Mouse (Mus musculus): ENCODE data around the gene Csf2rb2.
"Not testable (repeated sequence)": the region's sequence is repeated elsewhere in the genome, so short reads cannot be mapped to it uniquely, and the experiment has no call there.

Csf2rb2 gene

DNA sequence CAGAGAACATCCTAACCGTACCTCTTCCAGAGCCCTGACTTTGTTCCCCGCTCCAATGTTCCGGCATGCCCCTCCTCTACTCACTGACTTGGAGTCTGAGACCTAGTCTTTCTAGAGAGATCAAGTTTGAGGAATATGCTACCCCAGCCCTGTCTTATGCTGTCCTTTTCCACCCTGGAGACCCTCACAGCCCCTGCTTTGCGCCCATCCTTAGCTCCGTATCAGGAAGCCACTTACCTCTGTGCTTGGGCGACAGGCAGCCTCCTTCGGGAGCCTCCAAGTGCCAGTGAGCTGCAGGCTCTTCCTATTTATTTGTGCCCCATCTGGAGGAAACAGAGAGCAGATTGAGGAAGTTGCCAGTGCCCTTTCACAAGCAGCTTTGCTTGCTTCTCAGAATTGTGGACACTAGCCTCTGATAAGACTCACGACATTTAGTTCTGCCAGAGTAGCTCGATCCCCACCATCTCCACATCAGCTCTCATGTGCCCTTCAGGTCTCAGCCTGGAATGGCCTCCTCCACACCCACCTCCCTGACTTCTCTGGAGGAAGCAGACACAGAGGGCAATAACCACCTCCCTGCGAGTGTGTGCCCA is at the start of gene Csf2rb2:
Gene Csf2rb2 (minus strand): TSS at position 381 of the 593 bp plus-strand sequence.
- no peak for DNase-seq (ENCODE audit: low read depth, low spot score)

GRCm38 (mm10) chr15:78354958-78355357 is 49.4 kb upstream of the Csf2rb2 start:
- no peak for DNase-seq (ENCODE audit: low read depth, low spot score)

- no peak for DNase-seq (ENCODE audit: low read depth, low spot score)
Observed at GRCm38 (mm10) chr15:78351586-78352165, 46.2 kb upstream of the Csf2rb2 start.

- no peak for DNase-seq (ENCODE audit: low read depth, low spot score)
Observed at GRCm38 (mm10) chr15:78344567-78344966, 39.0 kb upstream of the Csf2rb2 start.

DNA sequence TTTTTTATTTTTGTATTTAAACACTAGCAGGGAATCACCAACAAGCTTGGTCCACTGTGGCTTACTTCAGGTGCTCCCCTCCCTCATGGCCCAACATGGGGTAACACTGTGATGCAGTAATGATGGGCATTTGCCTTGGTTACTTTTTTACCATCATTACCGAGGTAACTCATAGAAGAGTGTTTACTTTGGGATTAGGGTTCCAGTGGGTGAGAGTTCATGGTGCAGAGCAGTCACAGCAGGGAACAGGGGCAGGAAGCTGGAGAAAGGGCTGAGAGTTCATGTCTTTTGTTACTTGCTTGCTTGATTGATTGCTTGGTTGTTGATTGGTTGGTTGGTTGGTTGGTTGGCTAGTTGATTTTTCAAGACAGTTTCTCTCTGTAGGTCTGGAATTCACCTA is 38.2 kb upstream of the Csf2rb2 start:
- no peak for DNase-seq (ENCODE audit: low read depth, low spot score)

DNA sequence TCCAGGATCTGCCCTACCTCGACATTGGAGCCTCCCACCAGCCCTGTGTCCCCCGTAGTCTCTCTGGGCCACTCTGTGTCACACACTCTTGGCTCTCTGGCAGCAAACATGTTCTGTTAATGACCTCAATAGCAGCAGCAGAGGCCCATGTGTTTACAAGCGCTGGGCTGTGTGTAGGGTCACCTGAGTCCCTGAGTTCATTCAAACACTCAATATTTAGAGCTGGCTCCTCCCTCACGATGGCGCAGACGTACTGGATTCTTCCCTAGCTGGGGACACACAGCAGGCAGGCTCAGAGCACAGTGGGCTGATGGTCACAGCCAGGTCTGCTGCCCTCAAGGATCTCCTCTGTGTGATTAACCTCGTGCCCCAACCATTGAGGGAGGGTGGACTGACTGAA is 35.4 kb upstream of the Csf2rb2 start:
- DNase-seq (ENCODE audit: low read depth, low spot score), result not testable (repeated sequence)

GRCm38 (mm10) chr15:78339627-78340423 is 34.3 kb upstream of the Csf2rb2 start:
- DNase-seq (ENCODE audit: low read depth, low spot score), result peak; percentile 9

GRCm38 (mm10) chr15:78334380-78334779 is 28.9 kb upstream of the Csf2rb2 start:
- no peak for DNase-seq (ENCODE audit: low read depth, low spot score)

- no peak for DNase-seq (ENCODE audit: low read depth, low spot score)
Observed at GRCm38 (mm10) chr15:78332981-78333380, 27.5 kb upstream of the Csf2rb2 start.

GRCm38 (mm10) chr15:78331523-78332340 is 26.2 kb upstream of the Csf2rb2 start:
- DNase-seq (ENCODE audit: low read depth, low spot score), result no peak

DNA sequence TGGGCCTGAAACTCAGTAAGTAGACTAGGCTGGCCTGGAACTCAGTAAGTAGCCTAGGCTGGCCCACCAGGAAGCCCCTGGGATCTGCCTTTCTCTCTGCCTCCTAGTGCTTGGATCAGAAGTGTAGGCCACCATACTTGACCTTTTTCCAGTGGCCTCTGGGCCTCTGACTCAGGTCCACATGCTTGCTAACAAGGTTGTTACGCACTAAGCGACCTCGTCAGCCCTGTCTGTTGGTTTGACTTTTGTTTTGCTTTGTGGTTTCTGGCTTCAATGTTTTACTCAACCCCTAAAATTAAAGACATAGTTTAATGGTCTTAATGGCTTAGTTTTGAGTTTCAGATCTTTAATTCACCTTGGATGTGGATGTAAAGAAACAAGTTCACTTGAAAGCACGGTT is 25.2 kb upstream of the Csf2rb2 start:
- no peak for DNase-seq (ENCODE audit: low read depth, low spot score)

DNA sequence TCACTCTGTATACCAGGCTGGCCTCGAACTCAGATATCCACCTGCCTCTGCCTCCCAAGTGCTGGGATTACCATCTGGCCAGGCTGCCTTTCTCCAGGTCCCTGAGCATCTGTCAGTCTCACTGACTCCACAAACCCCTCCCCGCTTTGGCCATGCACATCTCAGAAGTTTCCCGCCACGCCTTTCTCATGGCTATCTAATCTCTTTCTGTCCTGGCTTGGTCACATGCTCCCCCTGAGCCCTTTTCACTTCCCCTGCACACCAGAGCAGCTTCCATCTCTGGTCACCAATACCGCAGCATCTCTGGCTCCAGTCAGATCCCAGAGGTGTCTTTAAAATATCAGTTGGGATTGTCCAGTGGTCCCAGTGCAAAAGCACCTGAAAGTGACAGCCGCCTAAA is 24.5 kb upstream of the Csf2rb2 start:
- DNase-seq (ENCODE audit: low read depth, low spot score), result not testable (repeated sequence)

DNA sequence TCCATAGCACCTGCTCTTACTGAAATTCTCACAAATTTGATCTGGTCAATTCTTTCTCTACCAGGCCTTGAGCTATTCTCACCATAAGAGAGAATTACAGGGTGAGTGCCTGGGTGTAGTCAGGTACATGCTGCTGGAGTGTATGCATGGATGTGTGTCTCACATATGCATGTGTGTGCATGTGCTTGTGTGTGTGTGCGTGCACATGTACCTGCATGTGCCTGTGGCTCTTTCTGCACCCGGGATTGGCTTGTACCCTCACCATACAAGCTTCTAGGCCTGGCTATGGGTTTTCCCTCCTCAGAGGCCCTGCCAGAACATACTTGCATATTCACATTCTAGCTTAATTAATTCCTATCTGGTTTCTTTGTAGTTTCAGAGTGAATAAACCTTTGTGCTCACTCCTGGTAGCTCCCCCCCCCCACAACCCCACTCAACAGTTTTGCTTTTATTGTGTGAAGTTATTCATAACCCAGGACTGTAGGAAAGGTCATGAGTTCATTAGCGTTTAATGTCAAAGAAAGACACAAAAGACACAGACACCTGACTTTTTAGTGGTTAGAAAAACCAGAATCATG is 23.1 kb upstream of the Csf2rb2 start:
- no peak for DNase-seq (ENCODE audit: low read depth, low spot score)

DNA sequence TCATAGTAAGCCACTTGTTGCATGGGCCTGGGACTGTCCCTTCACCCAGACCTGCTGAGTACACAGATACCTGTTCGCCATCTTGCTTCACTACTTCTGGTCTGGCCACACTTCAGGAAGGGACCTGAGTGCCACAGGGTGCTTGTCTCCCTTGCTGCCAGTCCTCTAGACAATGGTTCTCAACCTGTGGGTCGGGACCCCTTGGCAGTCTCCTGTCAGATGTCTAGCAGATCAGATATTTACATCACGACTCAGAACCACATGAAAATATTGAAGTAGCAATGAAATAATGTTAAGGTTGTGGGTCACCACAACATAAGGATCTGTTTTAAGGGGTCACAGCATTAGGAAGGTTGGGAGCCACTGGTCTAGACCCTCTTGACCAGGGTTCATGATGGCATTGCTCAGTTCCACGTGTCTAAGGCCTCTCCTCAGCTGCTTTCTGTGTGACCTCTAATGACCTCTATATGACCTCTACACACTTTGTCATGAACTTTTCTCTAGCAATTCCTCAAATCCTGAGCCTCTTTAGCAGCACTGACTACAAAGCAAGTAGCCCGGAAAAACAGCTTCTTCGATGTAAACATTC is 22.3 kb upstream of the Csf2rb2 start:
- not testable (repeated sequence) for DNase-seq (ENCODE audit: low read depth, low spot score)

- DNase-seq (ENCODE audit: low read depth, low spot score), result no peak
Observed at GRCm38 (mm10) chr15:78326747-78327146, 21.2 kb upstream of the Csf2rb2 start.

DNA sequence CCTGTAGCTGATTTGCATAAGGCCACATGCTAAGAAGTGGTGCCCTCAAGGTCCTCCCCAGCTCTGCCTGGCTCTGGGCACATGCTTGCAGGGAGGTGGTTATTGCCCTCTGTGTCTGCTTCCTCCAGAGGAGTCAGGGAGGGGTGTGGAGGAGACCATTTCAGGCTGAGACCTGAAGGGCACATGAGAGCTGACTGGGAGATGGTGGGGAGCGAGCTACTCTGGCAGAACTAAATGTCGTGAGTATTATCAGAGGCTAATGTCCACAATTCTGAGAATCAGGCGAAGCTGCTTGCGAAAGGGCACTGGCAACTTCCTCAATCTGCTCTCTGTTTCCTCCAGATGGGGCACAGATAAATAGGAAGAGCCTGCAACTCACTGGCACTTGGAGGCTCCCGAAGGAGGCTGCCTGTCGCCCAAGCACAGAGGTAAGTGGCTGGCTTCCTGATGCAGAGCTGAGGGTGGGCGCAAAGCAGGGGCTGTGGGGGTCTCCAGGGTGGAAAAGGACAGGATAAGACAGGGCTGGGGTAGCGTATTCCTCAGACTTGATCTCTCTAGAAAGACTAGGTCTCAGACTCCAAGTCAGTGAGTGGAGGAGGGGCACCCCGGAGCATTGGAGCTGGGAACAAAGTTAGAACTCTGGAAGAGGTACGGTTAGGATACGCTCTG is 20.3 kb upstream of the Csf2rb2 start, which contains the start of gene Csf2rb:
Gene Csf2rb (plus strand): TSS at position 82 of the 669 bp plus-strand sequence.
- DNase-seq (ENCODE audit: low read depth, low spot score), result no peak

GRCm38 (mm10) chr15:78324294-78324693 is 18.8 kb upstream of the Csf2rb2 start:
- no peak for DNase-seq (ENCODE audit: low read depth, low spot score)

DNA sequence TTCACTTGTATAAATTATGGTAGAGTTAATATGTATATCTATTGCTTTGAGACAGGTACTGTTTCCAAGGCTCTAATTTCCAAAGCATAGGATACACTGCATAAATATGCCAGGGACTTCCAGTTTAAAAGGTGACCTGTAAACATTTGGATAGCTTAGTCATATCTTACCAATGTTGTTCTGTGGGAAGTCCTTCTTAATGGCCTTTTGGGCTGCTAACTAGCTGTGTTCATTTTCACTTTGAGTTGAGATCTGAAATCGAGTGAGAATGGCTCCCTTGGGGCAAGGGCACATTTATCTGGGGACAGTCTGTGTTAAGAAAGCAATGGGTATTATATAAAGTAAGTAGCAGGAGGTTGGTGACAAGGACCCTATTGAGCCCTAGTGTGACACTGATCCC is 17.8 kb upstream of the Csf2rb2 start:
- DNase-seq (ENCODE audit: low read depth, low spot score), result no peak

- DNase-seq (ENCODE audit: low read depth, low spot score), result no peak
Observed at GRCm38 (mm10) chr15:78320825-78321496, 15.4 kb upstream of the Csf2rb2 start.
